Mouse (Mus musculus) bone marrow, adult 2 months (tissue): Measurements from ENCODE around the gene Pdk3.

ENCODE experiments used
- CTCF ChIP-seq: fragments of 200-500 bp; IDR thresholded peaks from 2 replicates; pipeline ENCODE4 v1.5.1; 2011; ENCODE audit warnings: low read length, control low read depth; ENCODE audit not compliant: control insufficient read depth, insufficient read depth
- POLR2A ChIP-seq: fragments of 200-500 bp; IDR thresholded peaks from 2 replicates; pipeline ENCODE4 v1.6.1; 2011; ENCODE audit warnings: low read depth, mild to moderate bottlenecking, control low read depth, low read length, borderline replicate concordance; ENCODE audit not compliant: control insufficient read depth

GRCm38 (mm10) chrX:93732407-93732806 lies 99.6 kb downstream of the Pdk3 start:
- TF ChIP-seq POLR2A (no peak), CTCF (no peak)
